Mouse (Mus musculus): ENCODE measurements around the gene Mill1. TPM values are rescaled to one million over a fixed set of nuclear protein-coding genes. Genes with fewer than 3 reads are reported as not detected.

The Mill1 gene
- polyA plus RNA-seq (2015; fragmentation: Illumina TruSeq; extraction: RNeasy Lipid Tissue Mini Kit (QIAGEN cat#74804); ENCODE audit: insufficient read depth, low replicate concordance): not detected

GRCm38 (mm10) chr7:18245047-18245446, at the start of gene Mill1:
Gene Mill1 (plus strand): TSS chr7:18245347.

Other genes with a start within 250 kb of the Mill1 start
- not detected for gene Ceacam13, start 235.5 kb upstream of the Mill1 start, polyA plus RNA-seq (2015; fragmentation: Illumina TruSeq; extraction: RNeasy Lipid Tissue Mini Kit (QIAGEN cat#74804); ENCODE audit: insufficient read depth, low replicate concordance)
- not detected for gene Ceacam12, start 179.4 kb upstream of the Mill1 start, polyA plus RNA-seq (2015; fragmentation: Illumina TruSeq; extraction: RNeasy Lipid Tissue Mini Kit (QIAGEN cat#74804); ENCODE audit: insufficient read depth, low replicate concordance)
- not detected for gene Igfl3, start 68.9 kb upstream of the Mill1 start, polyA plus RNA-seq (2015; fragmentation: Illumina TruSeq; extraction: RNeasy Lipid Tissue Mini Kit (QIAGEN cat#74804); ENCODE audit: insufficient read depth, low replicate concordance)
- gene Psg18, start 109.7 kb downstream of the Mill1 start, polyA plus RNA-seq (2015; fragmentation: Illumina TruSeq; extraction: RNeasy Lipid Tissue Mini Kit (QIAGEN cat#74804); ENCODE audit: insufficient read depth, low replicate concordance): not detected
- gene Psg28, start 186.7 kb downstream of the Mill1 start, polyA plus RNA-seq (2015; fragmentation: Illumina TruSeq; extraction: RNeasy Lipid Tissue Mini Kit (QIAGEN cat#74804); ENCODE audit: insufficient read depth, low replicate concordance): not detected
- gene Psg26, start 238.8 kb downstream of the Mill1 start, polyA plus RNA-seq (2015; fragmentation: Illumina TruSeq; extraction: RNeasy Lipid Tissue Mini Kit (QIAGEN cat#74804); ENCODE audit: insufficient read depth, low replicate concordance): not detected